Mouse (Mus musculus) heart, postnatal 4 days (tissue): ENCODE results near the gene Bnc1. TPM values are rescaled to one million over a fixed set of nuclear protein-coding genes. Genes with fewer than 3 reads are reported as not detected.

ENCODE experiments used
- DNase-seq: peaks from one replicate; pipeline ENCODE4 v3.0.0; 2021
- total RNA-seq, 2 experiments: library from RNA; stranded (reverse); gene quantifications; 2 replicates each; pipeline ENCODE4 v1.2.3; 2021

Bnc1 gene
- total RNA-seq, result 1 to 10 TPM; 3.1 to 3.7 TPM

DNA sequence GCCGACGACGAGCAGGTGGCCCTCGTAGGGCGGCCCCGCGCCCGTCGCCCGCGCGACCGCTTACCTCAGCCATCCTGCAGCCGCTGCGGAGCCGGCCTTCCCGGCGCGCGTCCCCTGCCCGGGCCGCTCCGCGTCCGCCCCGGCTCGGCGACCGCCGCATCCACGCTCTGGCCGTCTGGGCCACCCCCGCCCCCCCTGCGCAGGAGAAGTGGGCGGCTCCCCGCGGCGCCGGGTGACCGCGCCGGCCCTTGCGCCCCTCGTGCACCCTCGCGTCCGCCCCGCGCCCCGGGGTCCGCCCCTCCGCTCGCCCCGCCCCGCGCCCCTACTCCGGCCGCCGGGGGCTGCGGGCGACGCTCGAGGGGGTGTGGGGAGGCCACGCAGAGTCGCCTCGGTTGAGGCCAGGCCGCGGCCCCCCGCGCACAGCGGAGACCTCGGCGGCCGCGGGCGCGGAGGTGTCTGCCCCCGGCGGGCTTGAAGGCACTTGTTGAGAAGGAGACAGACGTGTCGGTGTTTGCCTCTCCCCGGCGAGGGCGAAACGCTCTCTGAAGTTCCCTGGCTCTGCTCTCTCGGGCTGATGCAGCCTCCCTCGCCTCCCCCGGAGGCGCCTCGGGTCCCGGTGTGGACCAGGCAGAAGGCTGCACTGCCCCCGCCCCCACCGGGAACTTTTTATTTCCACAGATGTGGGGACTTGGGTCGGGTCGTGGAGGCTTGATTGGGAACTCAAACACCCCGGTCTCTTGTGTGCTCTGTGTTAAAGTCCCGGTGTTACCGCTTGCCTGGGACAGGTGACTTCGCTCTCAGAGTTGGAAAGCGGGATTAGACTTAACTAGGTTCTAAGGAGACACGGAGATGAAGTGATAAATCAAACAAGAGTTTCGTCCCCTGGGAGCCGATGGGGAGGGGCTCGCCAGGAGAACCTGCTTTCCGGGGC is at the start of gene Bnc1:
Gene Bnc1, minus strand, starts transcription at position 162 of the 931 bp plus-strand sequence.
- DNase-seq, result peak; percentile 21

DNA sequence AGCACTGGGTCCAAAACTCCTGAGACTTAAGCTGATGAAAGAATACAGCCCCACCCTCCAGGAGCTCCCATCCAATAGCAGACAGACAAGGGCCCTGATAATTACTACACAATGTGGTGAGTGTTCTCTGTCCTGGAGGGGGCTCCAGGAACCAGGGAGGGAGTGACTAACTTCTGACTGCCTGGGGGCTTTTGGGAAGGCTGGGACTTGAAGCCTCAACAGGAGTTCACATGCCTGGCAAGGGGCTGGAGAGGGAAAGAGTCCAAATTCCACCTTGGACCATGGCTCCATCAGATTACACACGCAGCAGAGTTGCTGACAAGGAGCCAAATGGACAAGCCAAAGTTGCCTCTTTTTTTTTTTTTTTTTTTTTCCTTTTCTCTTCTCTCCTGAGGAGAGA is 41.3 kb upstream of the Bnc1 start:
- DNase-seq, result no peak

DNA sequence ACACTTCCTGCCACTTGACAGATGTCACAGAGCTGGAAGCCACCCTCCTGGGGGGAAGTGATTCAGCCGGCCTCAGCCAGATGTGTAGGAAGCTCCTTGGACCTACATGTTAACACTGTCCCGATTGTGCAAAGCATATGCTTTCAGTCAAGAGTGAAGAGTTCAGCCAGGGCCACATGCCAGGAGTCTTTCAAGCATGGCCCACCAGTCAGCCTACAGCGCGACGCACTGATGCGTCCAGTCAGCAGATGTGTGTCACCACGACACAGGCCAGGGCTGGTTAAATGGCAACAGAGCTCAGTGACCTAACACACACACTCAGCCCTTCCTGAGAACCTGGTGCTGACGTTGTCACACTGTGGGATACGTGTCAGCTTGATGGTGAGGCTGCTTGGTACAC is 37.6 kb upstream of the Bnc1 start:
- peak; percentile 56 for DNase-seq

DNA sequence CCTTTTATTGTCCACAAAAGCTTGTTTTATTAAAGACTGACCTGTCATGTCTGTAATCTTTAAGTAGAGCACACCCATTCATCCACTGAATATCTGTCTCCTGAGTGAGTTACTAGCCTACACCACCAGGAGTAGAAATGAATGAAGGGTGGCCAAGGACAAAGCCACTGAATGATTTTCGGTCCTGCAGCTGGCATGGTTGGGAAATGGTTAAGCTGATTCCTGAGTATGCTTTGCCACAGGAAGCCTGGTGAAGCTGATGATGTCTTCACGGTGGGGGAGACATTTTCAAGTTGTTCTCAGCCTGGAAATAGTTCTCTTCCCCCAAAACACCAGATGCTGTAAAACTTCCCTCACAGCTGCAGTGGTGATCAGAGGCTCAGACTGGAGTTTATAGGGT is 33.7 kb upstream of the Bnc1 start:
- no peak for DNase-seq

DNA sequence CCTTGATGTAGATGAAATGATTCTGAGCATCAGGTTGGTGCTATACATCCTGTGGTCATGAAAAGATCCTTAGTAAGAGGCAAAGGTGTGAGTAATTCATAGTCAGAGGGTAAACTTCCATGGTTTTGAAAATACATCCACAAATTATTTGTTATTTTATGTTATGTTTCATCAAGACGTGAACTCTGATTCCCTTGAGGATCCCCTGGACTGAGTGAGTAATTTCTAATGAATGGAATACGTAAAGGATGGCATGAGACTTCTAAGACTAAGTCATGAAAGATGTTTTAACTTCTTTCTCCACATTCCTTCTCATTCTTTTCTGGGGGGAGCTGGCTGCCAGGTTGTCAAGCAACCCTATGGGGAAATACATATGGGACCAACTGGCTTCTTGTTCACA is 31.6 kb upstream of the Bnc1 start:
- DNase-seq, result no peak

DNA sequence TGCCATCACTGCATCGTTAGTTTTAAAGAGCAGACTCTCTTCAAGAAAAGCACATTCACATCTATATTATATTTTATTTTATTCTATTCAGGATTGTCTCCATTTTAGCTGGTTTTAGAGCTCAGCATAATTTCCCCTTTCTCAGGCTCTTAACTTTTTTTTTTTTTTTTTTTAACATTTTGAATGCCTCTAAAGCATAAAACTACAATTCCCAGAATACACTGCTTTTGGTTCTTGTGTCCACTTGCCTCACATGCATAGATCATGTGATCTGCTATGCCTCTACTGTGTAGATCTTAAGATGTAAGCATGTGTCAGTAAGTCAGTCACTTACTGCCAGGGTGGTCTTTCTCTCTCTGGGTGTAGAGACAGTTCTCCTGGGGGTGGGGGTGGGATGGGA is 30.3 kb upstream of the Bnc1 start:
- no peak for DNase-seq

DNA sequence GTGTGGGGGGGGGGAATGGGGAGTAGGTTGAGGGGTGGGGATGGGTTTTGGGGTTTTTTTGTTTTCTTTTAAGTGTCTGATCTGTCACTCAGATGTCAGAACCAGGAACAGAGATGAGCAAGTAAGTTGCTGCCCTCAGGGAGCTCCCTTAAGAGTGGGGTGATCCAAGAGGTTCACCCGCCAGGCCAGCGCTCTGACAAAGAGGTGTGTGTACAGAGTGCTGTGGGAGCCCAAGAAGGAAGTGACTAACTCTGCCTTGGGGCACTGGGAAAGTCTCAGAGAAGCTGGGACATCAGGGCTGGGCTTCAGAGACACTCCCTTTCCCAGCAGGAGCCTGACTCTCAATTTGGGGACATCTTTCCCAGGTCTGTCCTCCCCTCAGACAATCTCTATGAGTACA is 25.9 kb upstream of the Bnc1 start:
- no peak for DNase-seq

DNA sequence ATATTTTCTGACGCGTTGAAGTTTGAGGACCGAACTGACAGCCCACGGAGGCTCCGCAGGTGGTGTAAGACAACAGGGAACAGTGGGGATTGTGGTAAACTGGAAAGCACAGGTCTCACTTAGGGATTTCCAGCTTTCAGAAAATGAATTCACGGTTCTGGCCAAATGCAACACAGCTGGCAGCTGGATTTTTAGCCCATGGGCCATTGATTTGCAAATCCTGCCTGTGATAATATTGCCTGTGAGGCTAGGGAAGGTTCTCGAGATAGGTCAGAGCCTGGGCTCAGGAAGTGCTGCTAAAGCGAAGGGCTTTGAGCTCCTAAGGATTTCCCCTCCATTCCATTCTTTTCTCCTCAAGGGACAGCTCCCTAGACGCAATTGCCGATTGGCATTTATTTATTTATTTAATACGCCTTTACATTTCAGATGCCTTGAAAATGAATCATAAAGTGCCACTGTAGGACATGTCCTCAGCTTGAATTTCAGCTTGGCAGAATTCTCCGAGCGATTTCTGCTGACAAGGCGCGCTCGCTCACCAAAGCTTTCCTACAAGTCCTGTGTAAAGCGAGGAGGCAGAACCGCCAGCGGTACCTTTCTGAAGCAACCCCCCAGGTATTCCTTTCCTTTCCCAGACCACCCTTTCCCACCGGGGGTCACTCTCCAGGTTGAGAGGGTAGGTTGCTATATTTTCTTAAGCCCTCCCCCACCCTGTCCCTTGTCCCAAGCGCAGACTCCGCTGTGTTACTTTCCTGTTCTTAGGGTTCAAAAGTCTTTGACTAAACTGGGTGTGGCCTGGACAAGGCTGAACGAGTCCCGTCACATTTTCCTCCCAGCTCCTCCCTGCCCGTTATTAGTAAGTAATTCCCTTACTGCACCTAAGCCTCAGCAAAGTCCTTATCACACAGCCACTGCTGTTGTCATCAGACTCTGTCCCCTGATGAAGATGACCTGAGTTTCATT is 24.9 kb upstream of the Bnc1 start:
- no peak for DNase-seq

DNA sequence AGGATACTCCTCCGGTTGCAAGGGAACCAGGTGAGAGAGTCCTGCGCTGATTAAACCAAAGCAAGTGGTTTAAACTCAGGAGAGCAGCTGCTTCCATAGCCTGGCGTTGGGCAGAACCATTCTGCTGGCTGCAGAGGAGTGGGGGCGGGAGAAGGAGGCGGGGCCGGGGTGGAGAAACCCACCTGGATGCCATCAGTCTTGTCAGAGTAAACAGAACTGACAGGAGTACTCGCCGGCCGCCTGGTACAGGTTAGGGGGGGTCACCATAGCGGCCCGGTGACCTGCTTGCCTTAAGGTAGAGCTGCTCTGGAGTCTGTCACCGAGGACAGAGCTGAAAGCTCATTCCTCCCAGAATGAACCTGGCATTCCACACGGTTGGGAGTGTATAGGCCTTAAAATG is 20.4 kb upstream of the Bnc1 start:
- DNase-seq, result no peak

DNA sequence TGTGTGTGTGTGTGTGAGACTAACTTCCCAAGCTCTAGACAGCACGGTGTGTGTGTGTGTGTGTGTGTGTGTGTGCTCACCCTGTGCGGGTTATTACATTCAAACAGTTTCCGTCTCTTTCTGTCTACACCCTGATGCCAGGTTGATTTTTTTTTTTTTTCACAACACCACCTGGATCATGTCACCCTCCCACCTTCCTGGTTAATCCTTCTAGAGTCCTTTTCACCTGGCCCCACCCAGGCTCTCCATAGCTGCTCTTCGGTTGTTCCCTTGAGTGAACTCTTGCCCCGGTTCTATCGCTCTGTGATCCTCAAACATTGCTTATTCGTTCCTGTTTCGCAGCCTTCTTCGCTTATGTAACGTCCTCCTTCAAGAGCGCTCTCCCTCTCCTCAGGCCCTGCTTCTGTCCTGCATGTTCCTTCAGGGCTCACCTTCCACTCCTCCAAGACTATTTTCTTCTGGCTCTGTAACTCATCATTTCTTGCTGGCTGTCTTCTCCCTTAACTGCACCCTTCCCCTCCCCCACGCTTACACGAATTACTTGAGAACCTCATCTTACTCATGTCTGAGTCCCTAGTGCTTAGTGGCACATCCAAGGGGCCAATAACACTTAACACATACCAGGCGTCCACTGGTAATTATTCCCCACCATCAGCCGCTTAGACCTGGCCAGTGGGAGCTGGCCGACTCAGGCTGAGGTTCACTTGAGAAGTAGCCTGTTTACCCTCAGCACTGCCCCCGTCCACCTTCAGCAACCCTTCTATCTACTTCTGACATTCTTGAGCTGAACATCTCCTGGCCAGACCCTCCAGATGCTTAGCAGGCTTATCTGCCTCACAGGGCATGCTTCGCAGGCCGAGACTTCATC is 19.7 kb upstream of the Bnc1 start:
- DNase-seq, result no peak

DNA sequence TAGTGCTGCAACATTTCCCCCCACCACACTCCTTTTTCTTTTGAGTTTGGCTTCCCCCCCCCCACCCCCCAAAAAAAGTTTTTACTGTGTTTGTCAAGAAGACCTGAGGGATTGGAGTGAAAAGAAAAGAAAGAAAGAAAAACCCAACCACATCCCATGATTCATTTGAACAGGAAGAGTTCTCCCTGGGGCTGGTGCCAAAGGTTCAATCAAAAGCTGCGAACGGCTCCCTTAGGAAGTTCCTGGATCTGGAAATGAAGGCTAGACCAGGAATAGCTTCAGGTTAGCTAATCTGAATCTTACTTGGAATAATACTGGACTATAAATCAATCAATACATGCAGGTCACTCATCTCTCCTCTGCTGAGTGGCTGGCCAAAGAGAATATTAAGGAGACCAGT is 15.1 kb upstream of the Bnc1 start:
- DNase-seq, result no peak

DNA sequence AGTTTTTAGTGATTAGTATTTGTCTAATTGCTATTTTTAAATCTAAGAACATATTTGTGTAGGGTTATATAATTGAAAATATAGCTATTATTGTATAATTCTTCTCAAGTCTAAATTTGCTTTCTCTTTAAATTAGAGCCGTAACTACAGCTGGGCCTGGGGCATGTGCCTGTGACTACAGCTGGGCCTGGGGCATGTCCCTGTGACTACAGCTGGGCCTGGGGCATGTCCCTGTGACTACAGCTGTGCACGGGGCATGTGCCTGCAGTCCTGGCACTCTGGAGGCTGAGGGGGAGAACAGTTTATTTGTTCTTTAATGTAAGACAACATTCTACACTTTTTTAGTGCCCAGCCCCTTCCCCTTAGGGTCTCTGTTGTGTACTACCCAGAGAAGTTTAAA is 12.1 kb upstream of the Bnc1 start:
- DNase-seq, result no peak

DNA sequence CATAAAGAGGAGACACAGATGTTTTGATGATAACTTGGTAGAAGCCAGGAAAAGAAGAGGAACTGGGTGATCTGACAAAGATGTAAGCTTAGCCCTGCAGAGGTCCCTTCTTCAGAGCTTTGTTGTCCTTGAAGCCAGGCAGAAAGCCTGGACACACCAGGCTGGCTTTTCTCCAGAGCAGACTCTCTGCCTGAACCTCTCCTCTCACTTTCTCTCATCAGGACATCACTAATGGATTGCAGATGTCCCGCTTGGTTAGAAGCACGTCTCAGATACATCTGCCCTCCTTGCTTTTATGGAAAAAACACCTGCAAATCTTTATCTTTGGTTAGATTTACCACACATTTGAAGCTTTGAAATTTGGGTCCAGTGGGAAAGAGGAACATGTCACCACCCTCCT is 7.7 kb upstream of the Bnc1 start:
- DNase-seq, result no peak

DNA sequence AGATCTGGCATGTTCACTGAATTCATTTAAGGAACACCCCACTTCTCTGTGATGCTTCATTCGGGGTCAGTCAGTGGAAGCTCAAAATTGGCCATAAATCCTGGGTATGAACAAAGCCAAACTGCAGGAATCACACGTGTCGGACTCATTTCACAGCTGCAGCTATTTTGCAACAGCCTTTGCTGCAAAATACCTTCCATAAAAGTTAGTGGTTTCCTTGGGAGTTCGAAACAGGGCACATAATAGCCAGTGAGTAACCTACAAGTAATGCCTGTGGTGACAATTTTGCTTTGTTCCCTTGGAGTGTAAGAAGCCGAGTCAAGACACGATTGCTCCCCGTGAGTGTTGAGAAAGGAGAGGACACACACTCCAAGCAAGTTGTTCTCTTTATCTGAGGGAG is 7.3 kb upstream of the Bnc1 start:
- no peak for DNase-seq

DNA sequence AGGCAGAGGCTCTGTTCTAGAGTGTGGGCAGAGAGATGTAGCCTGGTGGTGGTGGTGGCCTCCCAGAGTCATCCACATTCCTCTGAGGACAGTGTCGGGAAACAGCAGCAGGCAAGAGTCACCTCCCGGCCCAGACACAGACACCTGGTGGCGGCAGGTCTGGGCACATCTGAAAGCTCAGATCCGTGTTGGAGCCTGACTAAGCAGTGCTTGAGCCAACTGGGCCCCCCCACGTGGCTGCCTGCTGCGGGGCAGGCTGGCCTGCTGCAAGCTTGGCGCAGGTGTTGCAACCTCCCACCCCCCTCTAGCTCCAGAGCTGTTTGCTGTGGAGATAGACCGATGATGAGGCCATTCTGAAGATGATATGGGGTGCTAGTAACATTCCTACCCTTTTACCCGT is 3.9 kb upstream of the Bnc1 start:
- no peak for DNase-seq

DNA sequence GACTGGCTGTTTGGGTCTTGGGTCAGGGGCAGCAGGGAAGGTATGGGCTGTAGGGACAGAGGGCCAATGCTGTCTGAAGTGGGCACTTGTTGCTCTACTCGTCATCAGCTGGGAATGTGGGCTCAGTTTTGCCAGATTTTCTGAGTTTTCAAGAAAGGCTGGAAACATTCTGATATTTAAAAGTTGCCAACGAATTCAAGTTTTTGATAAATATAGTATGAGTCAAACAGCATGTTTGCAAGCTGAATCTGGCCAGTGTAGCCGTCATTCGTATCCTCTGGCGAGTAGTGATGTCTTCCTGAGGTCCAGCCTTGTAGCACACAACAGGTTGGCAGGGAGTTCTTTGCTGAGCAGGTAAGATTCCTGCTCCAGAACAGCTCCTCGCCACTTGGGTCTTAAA is 3.0 kb upstream of the Bnc1 start:
- DNase-seq, result no peak

DNA sequence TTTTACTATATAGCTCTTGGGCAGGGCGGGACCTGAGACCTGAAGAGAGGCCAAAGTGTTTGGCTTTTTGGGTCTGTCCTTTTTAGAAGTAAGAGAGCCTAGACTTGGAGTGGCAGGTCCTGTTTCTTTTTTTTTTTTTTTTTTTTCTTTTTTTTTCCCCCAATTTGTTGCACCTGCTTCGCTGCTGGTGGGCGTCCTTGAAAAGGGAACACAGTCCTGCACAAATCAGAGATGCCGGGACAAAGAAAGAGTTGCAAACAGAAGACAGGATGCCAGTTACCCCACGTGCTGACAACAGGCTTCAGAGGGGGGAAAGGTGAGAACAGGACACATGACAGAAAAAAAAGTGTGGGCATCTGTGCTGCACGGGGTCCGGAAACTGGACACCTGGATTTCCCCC is 1.0 kb upstream of the Bnc1 start:
- DNase-seq, result no peak

DNA sequence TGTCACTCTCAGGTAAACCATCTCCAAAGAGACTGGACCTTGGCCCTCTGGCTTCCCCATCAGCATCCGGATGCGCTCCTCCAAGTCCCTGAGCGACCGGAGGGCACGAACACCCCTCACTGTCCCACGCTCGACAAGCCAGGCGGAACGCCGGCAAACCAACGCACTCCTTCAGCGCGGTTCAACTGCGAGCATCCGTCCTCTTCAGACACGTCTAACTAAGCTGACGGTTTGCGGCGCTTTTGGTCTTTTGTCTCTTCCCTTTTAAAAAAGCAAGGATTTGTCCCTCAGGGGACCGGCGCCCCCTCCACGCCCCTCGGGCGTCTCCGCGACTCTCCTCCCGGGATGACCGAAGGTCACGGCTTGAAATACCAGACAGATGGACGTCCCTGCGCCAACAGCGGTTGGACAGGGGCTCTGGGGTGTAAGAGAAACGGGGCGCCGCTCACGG is 456 bp downstream of the Bnc1 start:
- no peak for DNase-seq

DNA sequence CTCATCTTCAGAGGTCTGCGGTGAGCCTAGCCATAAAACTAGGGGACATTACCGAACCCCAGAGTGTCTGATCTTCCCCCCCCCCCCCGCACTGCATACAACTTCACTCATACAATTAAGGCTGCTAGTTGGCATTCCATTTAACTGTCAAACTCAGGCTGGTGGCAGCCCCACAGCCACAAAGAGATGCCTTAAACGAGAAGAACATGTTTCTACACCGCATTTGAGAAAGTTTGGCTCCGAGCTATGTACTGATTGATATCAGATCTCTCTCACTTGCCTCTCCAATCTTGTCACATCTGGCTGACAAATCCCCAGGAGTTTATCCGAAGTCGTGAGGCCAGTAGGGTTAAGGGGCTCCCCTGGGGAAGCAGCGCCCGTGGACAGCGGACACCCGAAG is 976 bp downstream of the Bnc1 start:
- DNase-seq, result no peak

DNA sequence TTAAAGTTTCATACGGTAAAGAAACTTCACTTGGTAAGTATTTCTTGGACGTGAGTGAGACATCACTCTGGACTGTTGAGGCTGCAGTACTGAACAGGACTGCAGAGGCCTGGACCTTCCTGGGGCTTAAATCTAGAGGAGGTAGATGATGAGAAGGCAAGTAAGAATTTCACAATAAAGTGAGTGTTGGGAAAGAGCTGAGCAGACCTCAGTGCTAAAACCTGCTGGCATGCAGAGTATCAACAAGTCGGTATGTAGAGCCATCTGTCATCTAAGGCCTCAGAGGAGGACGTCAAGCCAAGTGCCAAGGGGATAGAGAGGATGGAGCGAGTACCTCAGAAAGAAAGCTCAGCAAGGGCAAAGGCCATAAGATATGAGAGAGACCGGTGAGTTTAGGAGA is 8.4 kb downstream of the Bnc1 start:
- no peak for DNase-seq

DNA sequence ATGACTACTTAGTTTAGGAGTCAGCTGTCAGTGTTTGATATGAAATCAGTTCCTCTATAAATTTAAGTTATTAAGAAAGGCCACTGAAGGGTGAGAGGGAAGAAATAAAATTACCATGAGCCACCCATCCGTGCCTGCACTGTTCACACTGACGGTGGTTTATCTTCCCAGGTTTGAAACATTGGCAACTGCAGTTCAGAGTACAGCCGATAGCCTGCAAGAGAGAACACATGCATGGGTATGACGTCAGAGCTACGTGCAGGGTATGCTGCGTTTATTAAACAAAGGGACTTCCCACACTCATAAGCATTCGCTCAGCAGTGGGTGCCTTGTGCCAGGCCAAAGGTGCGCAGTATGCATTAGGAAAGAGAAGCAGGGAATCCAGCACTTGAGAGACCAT is 13.8 kb downstream of the Bnc1 start:
- DNase-seq, result no peak

DNA sequence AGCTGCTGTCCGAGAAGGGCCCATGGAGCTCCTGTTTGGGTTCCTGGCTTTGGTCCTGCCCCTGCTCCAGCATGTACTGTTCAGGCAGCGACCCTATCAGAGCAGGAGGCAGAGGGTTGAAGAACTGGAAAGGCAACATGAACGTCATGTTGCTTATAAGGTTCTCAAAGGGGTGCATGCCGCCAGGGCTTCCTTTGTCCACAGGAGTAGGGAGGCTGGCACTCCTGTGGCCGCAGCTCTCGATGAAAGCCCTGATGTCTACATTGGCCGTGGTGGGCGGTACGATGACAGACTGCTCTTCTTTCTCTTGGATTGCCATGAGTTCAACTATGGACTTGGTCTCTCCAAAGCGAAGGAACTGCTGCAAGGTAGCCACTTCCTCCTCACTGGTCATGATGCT is 17.5 kb downstream of the Bnc1 start:
- no peak for DNase-seq

DNA sequence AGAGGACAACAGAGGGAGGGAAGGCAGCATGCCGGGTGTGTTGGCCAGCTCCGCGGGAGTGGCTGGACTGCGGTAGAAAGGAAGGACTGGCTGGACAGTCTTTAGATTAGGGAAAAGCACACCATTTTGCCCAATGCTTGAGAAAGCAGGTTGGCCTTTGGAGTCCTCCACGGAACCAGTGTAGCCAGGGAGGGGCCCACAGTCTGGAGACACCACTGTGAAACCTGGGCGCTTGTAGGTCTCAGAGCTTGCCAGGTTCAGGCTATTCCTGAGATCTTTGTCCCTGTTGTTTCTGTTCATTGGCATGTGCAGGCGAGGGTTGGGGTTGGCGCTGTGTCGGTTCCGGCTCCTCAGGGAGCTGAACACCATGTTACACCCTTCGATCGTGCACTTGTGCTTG is 18.2 kb downstream of the Bnc1 start:
- DNase-seq, result no peak
